Mouse (Mus musculus) cerebral cortex, adult 2 months (tissue): ENCODE measurements around the gene Slc25a19.

Experiments
- WGBS: fragments of 180-500 bp; shearing (Covaris S2); methylation state at CpG from one replicate; pipeline ENCODE4 v1.1.7; 2018; 5-methylcytosine and 5-hydroxymethylcytosine counted together

Slc25a19 gene

GRCm38 (mm10) chr11:115599722-115600121, 28.4 kb downstream of the Slc25a19 start:
- WGBS: 39% methylated on average over 7 of the region's 7 CpGs

GRCm38 (mm10) chr11:115598309-115598708, 29.8 kb downstream of the Slc25a19 start:
- WGBS: 96% methylated on average over 4 of the region's 4 CpGs

- over 99% methylated on average over 3 of the region's 3 CpGs for WGBS
Observed at GRCm38 (mm10) chr11:115595209-115595608, 32.9 kb downstream of the Slc25a19 start.

- WGBS: 81% methylated on average over 2 of the region's 2 CpGs
Observed at GRCm38 (mm10) chr11:115590526-115591075, 37.5 kb downstream of the Slc25a19 start.

GRCm38 (mm10) chr11:115587984-115588383, 40.1 kb downstream of the Slc25a19 start:
- WGBS: 88% methylated on average over 9 of the region's 9 CpGs

- WGBS: 91% methylated on average over 9 of the region's 9 CpGs
Observed at GRCm38 (mm10) chr11:115586403-115586802, 41.7 kb downstream of the Slc25a19 start.

- WGBS: 80% methylated on average over 7 of the region's 7 CpGs
Observed at GRCm38 (mm10) chr11:115585573-115586100, 42.5 kb downstream of the Slc25a19 start.

GRCm38 (mm10) chr11:115584376-115585073, 43.6 kb downstream of the Slc25a19 start:
- WGBS: 85% methylated on average over 10 of the region's 10 CpGs

GRCm38 (mm10) chr11:115582913-115583606, 45.0 kb downstream of the Slc25a19 start:
- WGBS: 64% methylated on average over 10 of the region's 10 CpGs

- 14% methylated on average over 7 of the region's 7 CpGs for WGBS
Observed at GRCm38 (mm10) chr11:115564961-115565360, 63.1 kb downstream of the Slc25a19 start.
